Mouse (Mus musculus) hindlimb bud, embryonic 11.5 days (tissue): ENCODE measurements around the gene Faap100.

Experiments
- DNase-seq: peaks from one replicate; pipeline ENCODE4 v3.0.0-alpha.2; 2012; ENCODE audit warnings: low read depth, low spot score; ENCODE audit errors: extremely low spot score

Gene Faap100

GRCm38 (mm10) chr11:120335431-120336021 is 43.0 kb downstream of the Faap100 start:
- DNase-seq = no peak

- no peak for DNase-seq
These were observed 58.4 kb downstream of the Faap100 start for GRCm38 (mm10) chr11:120320156-120320555.

GRCm38 (mm10) chr11:120319310-120319709 is 59.3 kb downstream of the Faap100 start:
- DNase-seq = no peak
